Mouse (Mus musculus): ENCODE measurements around the gene Brox. TPM values are rescaled to one million over a fixed set of nuclear protein-coding genes. Genes with fewer than 3 reads are reported as not detected.
"Not testable (repeated sequence)": the region's sequence is repeated elsewhere in the genome, so short reads cannot be mapped to it uniquely, and the experiment has no call there.

The Brox gene
- 77.3 and 80.5 TPM in 2 replicates for polyA plus RNA-seq (2012; ENCODE audit: insufficient read depth, insufficient read length, missing spikeins)

DNA sequence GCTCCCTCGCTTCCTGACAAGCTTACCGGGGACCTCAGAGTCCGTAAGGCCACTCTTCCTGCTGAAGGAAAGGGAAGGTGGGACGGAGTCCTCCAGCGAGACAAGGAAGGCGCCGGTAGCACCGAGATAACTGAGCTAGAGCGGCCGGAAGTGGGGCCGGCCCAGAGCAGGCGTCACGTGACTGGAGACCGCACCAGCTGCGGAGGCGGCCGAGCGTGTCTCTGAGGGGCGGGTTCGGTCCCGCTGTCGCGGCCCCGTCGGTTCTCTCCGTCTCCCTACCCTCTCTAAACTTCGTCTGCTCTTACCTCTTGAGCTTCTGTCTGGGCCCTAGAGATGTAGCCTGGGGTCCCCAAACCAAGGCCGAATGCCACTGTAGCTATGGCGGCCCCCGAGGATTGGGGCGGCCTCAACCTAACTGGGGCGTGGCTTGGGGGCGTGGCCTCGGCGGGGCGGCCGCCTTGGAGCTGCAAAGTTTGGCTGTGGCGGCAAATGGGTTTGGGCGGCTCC is at the start of gene Brox:
Gene Brox (minus strand): TSS at position 393 of the 507 bp plus-strand sequence.
- H3K4me3 ChIP-seq (ENCODE audit: insufficient read depth, low read length), result peak within 1 kb of the TSS; percentile 66
- peak within 1 kb of the TSS; percentile 70 for H3K27ac ChIP-seq (ENCODE audit: insufficient read depth, low read depth, low read length)
- TF ChIP-seq CTCF (IDR thresholded peaks at IDR 0.05; ENCODE audit: low read depth, low read length), result no peak
- TF ChIP-seq POLR2A (IDR thresholded peaks at IDR 0.05; ENCODE audit: borderline replicate concordance, low read depth, low read length), result no peak
- H3K4me1 ChIP-seq (ENCODE audit: control insufficient read depth, insufficient read depth, low read length), result no peaks in the 10 kb centered on the region

DNA sequence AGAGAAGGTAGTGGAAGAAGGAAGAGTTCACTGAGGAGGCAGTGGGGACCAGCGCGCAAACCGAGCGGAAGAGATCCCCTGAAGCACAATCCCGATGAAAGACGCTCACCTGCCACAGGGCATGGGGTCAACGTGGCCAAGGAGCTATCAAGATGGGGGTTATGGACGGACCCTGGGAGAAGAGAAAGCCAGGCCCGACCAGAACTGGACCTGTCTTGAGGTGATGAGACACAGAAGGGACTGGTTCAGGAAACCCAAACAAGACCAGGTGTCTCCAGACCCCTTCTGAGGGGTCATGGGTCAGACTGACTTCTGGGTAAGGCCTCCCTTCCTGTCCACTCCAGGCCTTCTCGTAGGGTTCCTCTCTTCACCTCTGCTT is 48.7 kb upstream of the Brox start:
- peak overlapping the region; percentile 9; the same call in 1 of the 2 replicates for H3K27ac ChIP-seq (ENCODE audit: insufficient read depth, low read depth, low read length)
- H3K4me1 ChIP-seq (ENCODE audit: control insufficient read depth, insufficient read depth, low read length), result peaks cover 9% of the 10 kb centered on the region
- TF ChIP-seq POLR2A (IDR thresholded peaks at IDR 0.05; ENCODE audit: borderline replicate concordance, low read depth, low read length), result no peak
- TF ChIP-seq CTCF (IDR thresholded peaks at IDR 0.05; ENCODE audit: low read depth, low read length), result no peak
- peak overlapping the region; percentile 78 for H3K4me3 ChIP-seq (ENCODE audit: insufficient read depth, low read length)

DNA sequence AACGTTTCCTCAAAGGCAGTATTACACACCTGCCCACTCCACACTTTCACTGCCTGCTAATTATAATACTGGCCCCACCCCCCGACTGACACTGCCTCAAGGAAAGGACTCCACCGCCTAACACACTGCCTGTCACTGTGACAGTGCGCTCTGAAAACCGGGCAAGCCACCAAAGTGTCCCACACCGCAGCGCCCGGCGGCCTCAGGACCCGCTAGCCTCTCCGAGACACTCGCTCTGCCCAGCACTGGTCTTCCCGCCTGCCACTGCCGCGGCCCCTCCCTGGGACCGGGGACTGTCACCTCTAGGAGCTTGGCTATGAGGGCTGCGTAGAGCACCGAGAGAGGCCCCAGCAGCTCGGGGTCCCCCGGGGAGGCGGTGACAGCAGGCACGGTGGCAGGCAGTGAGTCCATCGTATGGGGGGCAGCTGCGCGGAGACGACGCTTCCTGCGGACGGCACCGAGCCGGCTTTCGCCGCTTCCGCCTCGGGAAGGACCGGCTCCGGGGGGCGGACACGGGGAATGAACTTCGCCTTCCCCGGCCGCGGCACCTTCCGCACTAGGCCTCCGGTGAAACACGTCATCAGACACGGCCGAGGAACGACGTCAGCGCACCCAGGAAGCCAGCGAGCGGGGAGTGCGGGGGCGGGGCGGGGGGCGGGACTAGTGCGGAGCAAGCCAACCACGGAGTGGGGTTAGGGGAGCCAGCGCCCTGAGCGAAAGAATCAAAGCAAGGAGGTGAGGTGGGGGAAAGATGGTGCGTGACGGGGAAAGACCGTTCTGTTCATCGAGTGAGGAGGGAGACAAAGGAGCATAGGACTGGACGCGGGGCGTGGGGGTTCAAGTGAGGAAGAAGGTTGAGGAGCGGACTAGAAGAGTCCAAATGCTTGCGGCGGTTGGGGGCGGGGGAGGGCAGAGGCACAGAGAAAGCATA is 48.1 kb upstream of the Brox start:
- peaks cover 9% of the 10 kb centered on the region for H3K4me1 ChIP-seq (ENCODE audit: control insufficient read depth, insufficient read depth, low read length)
- H3K27ac ChIP-seq (ENCODE audit: insufficient read depth, low read depth, low read length), result peak overlapping the region; percentile 45
- no peak for TF ChIP-seq POLR2A (IDR thresholded peaks at IDR 0.05; ENCODE audit: borderline replicate concordance, low read depth, low read length)
- TF ChIP-seq CTCF (IDR thresholded peaks at IDR 0.05; ENCODE audit: low read depth, low read length), result no peak
- peak overlapping the region; percentile 78 for H3K4me3 ChIP-seq (ENCODE audit: insufficient read depth, low read length)

DNA sequence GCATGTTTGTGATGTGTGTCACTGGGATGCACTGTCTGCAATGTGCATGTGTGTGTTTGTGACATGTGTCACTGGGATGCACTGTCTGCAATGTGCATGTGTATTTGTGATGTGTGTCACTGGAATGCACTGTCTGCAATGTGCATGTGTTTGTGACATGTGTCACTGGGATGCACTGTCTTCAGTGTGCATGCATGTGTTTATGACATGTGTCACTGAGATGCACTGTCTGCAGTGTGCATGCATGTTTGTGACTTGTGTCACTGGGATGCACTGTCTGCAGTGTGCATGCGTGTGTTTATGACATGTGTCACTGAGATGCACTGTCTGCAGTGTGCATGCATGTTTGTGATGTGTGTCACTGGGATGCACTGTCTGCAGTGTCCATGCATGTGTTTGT is 45.8 kb upstream of the Brox start:
- not testable (repeated sequence) for H3K4me1 ChIP-seq (ENCODE audit: control insufficient read depth, insufficient read depth, low read length); H3K27ac ChIP-seq (ENCODE audit: insufficient read depth, low read depth, low read length); H3K4me3 ChIP-seq (ENCODE audit: insufficient read depth, low read length)

DNA sequence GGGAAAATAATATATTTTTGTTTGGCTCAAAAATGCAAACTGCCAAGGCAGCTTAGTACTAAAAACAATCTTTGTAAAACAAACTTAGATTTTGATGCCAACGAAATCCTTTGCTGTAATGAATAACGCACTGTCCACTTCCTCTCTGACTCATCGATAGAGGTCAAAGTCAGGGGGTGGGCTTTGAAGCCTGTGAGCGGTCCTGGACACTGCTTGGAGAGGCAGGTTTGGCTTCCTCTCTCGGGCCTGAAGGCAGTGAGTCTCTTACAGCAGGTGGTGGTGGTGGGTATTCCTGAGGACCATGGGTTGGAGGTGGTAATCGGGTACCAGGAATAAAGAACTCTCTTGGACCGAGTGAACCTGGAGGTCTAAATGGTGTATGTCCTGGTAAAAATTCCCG is 30.1 kb upstream of the Brox start:
- TF ChIP-seq POLR2A (IDR thresholded peaks at IDR 0.05; ENCODE audit: borderline replicate concordance, low read depth, low read length) (no peak), CTCF (IDR thresholded peaks at IDR 0.05; ENCODE audit: low read depth, low read length) (no peak)
- peaks cover 2% of the 10 kb centered on the region for H3K4me1 ChIP-seq (ENCODE audit: control insufficient read depth, insufficient read depth, low read length)
- H3K27ac ChIP-seq (ENCODE audit: insufficient read depth, low read depth, low read length), result no peak overlapping the region
- no peak overlapping the region for H3K4me3 ChIP-seq (ENCODE audit: insufficient read depth, low read length)

DNA sequence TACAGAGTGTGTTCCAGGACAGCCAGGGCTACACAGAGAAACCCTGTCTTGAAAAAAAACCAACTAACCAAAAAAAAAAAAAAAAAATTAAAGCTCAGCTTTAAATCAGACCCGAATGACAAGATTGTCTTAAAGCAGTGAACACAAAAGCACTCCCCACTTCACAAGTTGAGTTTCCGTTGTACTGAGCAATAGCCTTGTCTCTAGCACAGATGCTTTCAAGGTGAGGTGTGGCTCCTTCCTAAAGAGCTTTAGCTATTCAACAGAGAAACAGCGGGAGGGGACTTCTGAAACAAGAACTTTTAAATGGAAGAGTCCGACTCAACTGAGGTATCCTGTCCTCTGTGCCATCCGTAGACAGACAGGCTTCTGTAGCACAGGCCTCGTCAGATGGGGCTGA is 27.4 kb upstream of the Brox start:
- H3K4me3 ChIP-seq (ENCODE audit: insufficient read depth, low read length), result no peak overlapping the region
- H3K4me1 ChIP-seq (ENCODE audit: control insufficient read depth, insufficient read depth, low read length), result peaks cover 20% of the 10 kb centered on the region
- H3K27ac ChIP-seq (ENCODE audit: insufficient read depth, low read depth, low read length), result no peak overlapping the region
- TF ChIP-seq CTCF (IDR thresholded peaks at IDR 0.05; ENCODE audit: low read depth, low read length) (no peak), POLR2A (IDR thresholded peaks at IDR 0.05; ENCODE audit: borderline replicate concordance, low read depth, low read length) (no peak)

DNA sequence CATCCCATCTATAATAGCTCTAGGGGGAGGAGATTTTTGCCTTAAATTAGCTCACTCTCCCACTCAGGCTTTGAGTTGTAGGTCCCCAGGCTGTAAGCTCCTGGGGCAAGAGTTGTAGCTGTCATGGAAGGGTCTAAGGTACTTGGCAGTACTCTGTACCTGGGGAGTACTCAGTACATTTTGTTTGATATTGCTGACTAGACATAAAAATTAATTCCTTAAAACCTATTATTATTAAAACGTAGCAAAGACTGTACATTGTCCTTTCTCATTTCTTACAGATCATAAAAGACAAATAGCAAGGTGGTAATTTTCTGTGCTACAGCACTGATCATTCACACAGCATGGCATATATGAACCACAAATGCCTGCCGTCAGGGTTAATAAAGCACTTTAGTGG is 26.9 kb upstream of the Brox start:
- Histone ChIP-seq H3K27ac (ENCODE audit: insufficient read depth, low read depth, low read length) (no peak overlapping the region), H3K4me1 (ENCODE audit: control insufficient read depth, insufficient read depth, low read length) (peaks cover 24% of the 10 kb centered on the region), H3K4me3 (ENCODE audit: insufficient read depth, low read length) (no peak overlapping the region)
- no peak for TF ChIP-seq CTCF (IDR thresholded peaks at IDR 0.05; ENCODE audit: low read depth, low read length)
- TF ChIP-seq POLR2A (IDR thresholded peaks at IDR 0.05; ENCODE audit: borderline replicate concordance, low read depth, low read length), result no peak

DNA sequence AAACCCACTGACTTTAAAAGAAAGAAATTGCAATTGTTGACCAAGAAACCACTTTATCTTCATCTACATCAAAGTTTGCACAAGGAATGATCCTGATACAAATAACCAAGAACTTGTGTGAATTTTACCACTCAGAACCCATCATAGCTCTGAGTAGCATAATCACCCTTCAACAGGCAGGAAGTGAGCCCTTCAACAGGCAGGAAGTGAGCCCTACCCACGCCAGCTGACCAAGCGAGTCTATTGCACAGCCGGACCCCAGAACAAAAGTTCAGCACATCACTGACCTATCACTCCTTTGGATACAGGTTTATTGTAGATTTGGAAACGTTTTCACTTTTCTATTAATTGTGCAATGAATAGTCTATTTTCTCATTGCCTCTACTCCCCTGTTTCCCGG is 25.4 kb upstream of the Brox start:
- not testable (repeated sequence) for H3K4me3 ChIP-seq (ENCODE audit: insufficient read depth, low read length); H3K27ac ChIP-seq (ENCODE audit: insufficient read depth, low read depth, low read length)
- peaks cover 31% of the 10 kb centered on the region for H3K4me1 ChIP-seq (ENCODE audit: control insufficient read depth, insufficient read depth, low read length)

DNA sequence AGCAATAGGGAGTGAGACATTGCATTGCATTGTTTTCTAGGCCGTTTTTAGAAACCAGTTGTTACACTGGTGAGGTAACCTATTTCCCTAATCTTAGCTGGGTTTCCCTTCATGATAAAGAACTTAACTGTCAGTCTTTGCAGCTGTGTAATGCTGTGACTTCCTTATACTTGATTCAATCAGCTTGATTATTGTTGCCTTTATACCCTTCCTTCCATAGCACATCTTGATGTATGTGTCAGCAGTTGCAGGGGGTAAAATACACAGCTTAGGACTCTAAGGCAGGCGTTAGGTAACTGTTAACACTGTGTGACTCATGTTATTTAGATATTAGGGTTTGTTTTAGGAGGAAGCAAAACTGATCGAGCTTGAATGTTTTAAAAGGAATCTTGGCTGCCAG is 23.6 kb upstream of the Brox start:
- Histone ChIP-seq H3K4me1 (ENCODE audit: control insufficient read depth, insufficient read depth, low read length) (peaks cover 31% of the 10 kb centered on the region), H3K4me3 (ENCODE audit: insufficient read depth, low read length) (no peak overlapping the region), H3K27ac (ENCODE audit: insufficient read depth, low read depth, low read length) (peak overlapping the region; percentile 79)
- TF ChIP-seq CTCF (IDR thresholded peaks at IDR 0.05; ENCODE audit: low read depth, low read length), result no peak
- TF ChIP-seq POLR2A (IDR thresholded peaks at IDR 0.05; ENCODE audit: borderline replicate concordance, low read depth, low read length), result no peak

DNA sequence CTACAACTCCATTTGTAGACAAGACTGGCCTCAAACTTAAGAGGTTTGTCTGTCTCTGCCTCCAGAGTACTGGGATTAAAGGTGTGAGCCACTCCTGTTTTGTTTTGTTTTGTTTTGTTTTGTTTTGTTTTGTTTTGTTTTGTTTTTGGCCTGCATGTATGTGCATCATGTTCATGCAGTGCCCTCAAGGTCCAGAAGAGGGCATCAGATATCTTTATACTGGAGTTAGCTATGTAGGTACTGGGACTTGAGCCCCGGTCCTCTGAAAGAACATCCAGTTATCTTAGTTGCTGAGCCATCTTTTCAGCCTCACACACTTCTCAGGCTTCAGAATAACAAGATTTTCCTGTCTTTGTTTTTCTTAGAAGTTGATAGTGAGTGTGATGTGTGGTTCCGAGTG is 18.7 kb upstream of the Brox start:
- H3K27ac ChIP-seq (ENCODE audit: insufficient read depth, low read depth, low read length), result no peak overlapping the region
- no peak overlapping the region for H3K4me3 ChIP-seq (ENCODE audit: insufficient read depth, low read length)
- TF ChIP-seq CTCF (IDR thresholded peaks at IDR 0.05; ENCODE audit: low read depth, low read length), result no peak
- no peak for TF ChIP-seq POLR2A (IDR thresholded peaks at IDR 0.05; ENCODE audit: borderline replicate concordance, low read depth, low read length)
- H3K4me1 ChIP-seq (ENCODE audit: control insufficient read depth, insufficient read depth, low read length), result peaks cover 18% of the 10 kb centered on the region

All from bone marrow macrophage, adult 2 months (primary cell).